Comparison of ENCODE assay signal across 15 mouse cellular contexts in genomic region chr19:48686369-48686768, GRCm38 (mm10).
"Had no signal": no experiment of that assay in that cellular context is flagged by ENCODE, and none has a peak within 500 bp of the region (broad histone marks: within the 10 kb centered on the region; RNA-seq: fewer than 3 reads in every experiment).

No protein-coding gene starts in this region.

- H3K27me3 ChIP-seq: liver, embryonic 13.5 days had no signal

- H3K36me3 ChIP-seq: liver, embryonic 13.5 days had no signal

- H3K4me2 ChIP-seq: liver, embryonic 13.5 days; midbrain, embryonic 11.5 days had no signal

- H3K4me1 ChIP-seq: liver, embryonic 13.5 days had no signal

- H3K27ac ChIP-seq: hindbrain, postnatal 0 days; left cerebral cortex, adult 2 months; liver, embryonic 13.5 days; stomach, postnatal 0 days had no signal

- DNase-seq: layer of hippocampus, postnatal 36 days; liver, embryonic 13.5 days; lung, adult 2 months; lung, postnatal 14 days; lung, postnatal 4 days; midbrain, embryonic 14.5 days; thymus, adult 2 months; thymus, postnatal 14 days; thymus, postnatal 4 days had no signal

- H3K9ac ChIP-seq: liver, embryonic 13.5 days had no signal

- H3K4me3 ChIP-seq: left cerebral cortex, adult 2 months; liver, embryonic 13.5 days had no signal

- ATAC-seq: hindbrain, postnatal 0 days; inflammation-experienced regulatory T-cells, adult 6 months; intestine, embryonic 16.5 days had no signal

- H3K9me3 ChIP-seq: liver, embryonic 13.5 days had no signal
